Mouse (Mus musculus): ENCODE measurements around the gene Porcn. TPM values are rescaled to one million over a fixed set of nuclear protein-coding genes. Genes with fewer than 3 reads are reported as not detected.

The Porcn gene
- polyA plus RNA-seq, 1 experiment from 2014 or later = 12.5 TPM

- WGBS = 87% methylated on average over 7 of the region's 7 CpGs
- no peaks in the 10 kb centered on the region for H3K36me3 ChIP-seq (ENCODE audit: control insufficient read depth, insufficient read depth, low read length)
- no peak overlapping the region for H3K4me2 ChIP-seq (replicated peaks; ENCODE audit: low read depth)
- TF ChIP-seq EP300 (optimal IDR thresholded peaks at IDR 0.05) (no peak), CTCF (IDR thresholded peaks at IDR 0.05; ENCODE audit: low read depth) (no peak)
- no peak overlapping the region for H3K4me3 ChIP-seq (ENCODE audit: low read depth, low read length)
- H3K9ac ChIP-seq (ENCODE audit: low read length) = no peak overlapping the region
- no peak overlapping the region for H3K27ac ChIP-seq (replicated peaks)
- H3K27me3 ChIP-seq (ENCODE audit: control insufficient read depth, insufficient read depth, low read length) = no peaks in the 10 kb centered on the region
- no peak for ATAC-seq (ENCODE audit: low FRiP score, low TSS enrichment)
- no peaks in the 10 kb centered on the region for H3K9me3 ChIP-seq (ENCODE audit: control insufficient read depth, low read length)
- H3K4me1 ChIP-seq (replicated peaks; ENCODE audit: control insufficient read depth, insufficient read depth) = no peaks in the 10 kb centered on the region
- DNase-seq (ENCODE audit: low spot score) = no peak
Measured at GRCm38 (mm10) chrX:8223473-8223872, 17.1 kb upstream of the Porcn start.

- TF ChIP-seq CTCF (IDR thresholded peaks at IDR 0.05; ENCODE audit: low read depth) (no peak), EP300 (optimal IDR thresholded peaks at IDR 0.05) (no peak)
- Histone ChIP-seq H3K4me2 (replicated peaks; ENCODE audit: low read depth) (no peak overlapping the region), H3K36me3 (ENCODE audit: control insufficient read depth, insufficient read depth, low read length) (no peaks in the 10 kb centered on the region), H3K4me3 (ENCODE audit: low read depth, low read length) (no peak overlapping the region), H3K9ac (ENCODE audit: low read length) (no peak overlapping the region), H3K9me3 (ENCODE audit: control insufficient read depth, low read length) (no peaks in the 10 kb centered on the region), H3K27me3 (ENCODE audit: control insufficient read depth, insufficient read depth, low read length) (no peaks in the 10 kb centered on the region), H3K27ac (replicated peaks) (no peak overlapping the region), H3K4me1 (replicated peaks; ENCODE audit: control insufficient read depth, insufficient read depth) (no peaks in the 10 kb centered on the region)
- ATAC-seq (ENCODE audit: low FRiP score, low TSS enrichment) (no peak), DNase-seq (ENCODE audit: low spot score) (no peak)
- 41% methylated on average over 7 of the region's 7 CpGs for WGBS
Measured at GRCm38 (mm10) chrX:8222678-8223421, 16.5 kb upstream of the Porcn start.

- Histone ChIP-seq H3K4me3 (ENCODE audit: low read depth, low read length) (no peak overlapping the region), H3K4me2 (replicated peaks; ENCODE audit: low read depth) (no peak overlapping the region), H3K27ac (replicated peaks) (no peak overlapping the region), H3K36me3 (ENCODE audit: control insufficient read depth, insufficient read depth, low read length) (no peaks in the 10 kb centered on the region), H3K4me1 (replicated peaks; ENCODE audit: control insufficient read depth, insufficient read depth) (no peaks in the 10 kb centered on the region), H3K9me3 (ENCODE audit: control insufficient read depth, low read length) (no peaks in the 10 kb centered on the region), H3K9ac (ENCODE audit: low read length) (no peak overlapping the region), H3K27me3 (ENCODE audit: control insufficient read depth, insufficient read depth, low read length) (no peaks in the 10 kb centered on the region)
- WGBS = 62% methylated on average over 3 of the region's 3 CpGs
- no peak for ATAC-seq (ENCODE audit: low FRiP score, low TSS enrichment)
- DNase-seq (ENCODE audit: low spot score) = no peak
- TF ChIP-seq CTCF (IDR thresholded peaks at IDR 0.05; ENCODE audit: low read depth) (no peak), EP300 (optimal IDR thresholded peaks at IDR 0.05) (no peak)
Measured at GRCm38 (mm10) chrX:8222296-8222677, 16.0 kb upstream of the Porcn start.

GRCm38 (mm10) chrX:8219651-8220050 lies 13.3 kb upstream of the Porcn start:
- Histone ChIP-seq H3K27ac (replicated peaks) (no peak overlapping the region), H3K9ac (ENCODE audit: low read length) (no peak overlapping the region), H3K9me3 (ENCODE audit: control insufficient read depth, low read length) (no peaks in the 10 kb centered on the region), H3K4me1 (replicated peaks; ENCODE audit: control insufficient read depth, insufficient read depth) (no peaks in the 10 kb centered on the region), H3K4me2 (replicated peaks; ENCODE audit: low read depth) (no peak overlapping the region), H3K4me3 (ENCODE audit: low read depth, low read length) (no peak overlapping the region), H3K36me3 (ENCODE audit: control insufficient read depth, insufficient read depth, low read length) (no peaks in the 10 kb centered on the region), H3K27me3 (ENCODE audit: control insufficient read depth, insufficient read depth, low read length) (no peaks in the 10 kb centered on the region)
- DNase-seq (ENCODE audit: low spot score) (no peak), ATAC-seq (ENCODE audit: low FRiP score, low TSS enrichment) (no peak)
- TF ChIP-seq CTCF (IDR thresholded peaks at IDR 0.05; ENCODE audit: low read depth) (no peak), EP300 (optimal IDR thresholded peaks at IDR 0.05) (no peak)
- WGBS = 39% methylated on average over 8 of the region's 8 CpGs

GRCm38 (mm10) chrX:8218114-8218513 lies 11.8 kb upstream of the Porcn start:
- TF ChIP-seq CTCF (IDR thresholded peaks at IDR 0.05; ENCODE audit: low read depth) (no peak), EP300 (optimal IDR thresholded peaks at IDR 0.05) (no peak)
- no peak for ATAC-seq (ENCODE audit: low FRiP score, low TSS enrichment)
- Histone ChIP-seq H3K9ac (ENCODE audit: low read length) (no peak overlapping the region), H3K4me3 (ENCODE audit: low read depth, low read length) (no peak overlapping the region), H3K36me3 (ENCODE audit: control insufficient read depth, insufficient read depth, low read length) (no peaks in the 10 kb centered on the region), H3K27ac (replicated peaks) (no peak overlapping the region), H3K27me3 (ENCODE audit: control insufficient read depth, insufficient read depth, low read length) (no peaks in the 10 kb centered on the region), H3K4me2 (replicated peaks; ENCODE audit: low read depth) (no peak overlapping the region), H3K9me3 (ENCODE audit: control insufficient read depth, low read length) (no peaks in the 10 kb centered on the region), H3K4me1 (replicated peaks; ENCODE audit: control insufficient read depth, insufficient read depth) (no peaks in the 10 kb centered on the region)
- DNase-seq (ENCODE audit: low spot score) = no peak
- 62% methylated on average over 2 of the region's 2 CpGs for WGBS

- no peak overlapping the region for H3K9ac ChIP-seq (ENCODE audit: low read length)
- no peak for ATAC-seq (ENCODE audit: low FRiP score, low TSS enrichment)
- DNase-seq (ENCODE audit: low spot score) = no peak
- no peaks in the 10 kb centered on the region for H3K27me3 ChIP-seq (ENCODE audit: control insufficient read depth, insufficient read depth, low read length)
- H3K4me2 ChIP-seq (replicated peaks; ENCODE audit: low read depth) = no peak overlapping the region
- H3K36me3 ChIP-seq (ENCODE audit: control insufficient read depth, insufficient read depth, low read length) = no peaks in the 10 kb centered on the region
- no peak overlapping the region for H3K4me3 ChIP-seq (ENCODE audit: low read depth, low read length)
- TF ChIP-seq CTCF (IDR thresholded peaks at IDR 0.05; ENCODE audit: low read depth) (no peak), EP300 (optimal IDR thresholded peaks at IDR 0.05) (no peak)
- 42% methylated on average over 6 of the region's 6 CpGs for WGBS
- no peaks in the 10 kb centered on the region for H3K9me3 ChIP-seq (ENCODE audit: control insufficient read depth, low read length)
- H3K27ac ChIP-seq (replicated peaks) = no peak overlapping the region
- H3K4me1 ChIP-seq (replicated peaks; ENCODE audit: control insufficient read depth, insufficient read depth) = no peaks in the 10 kb centered on the region
Measured at GRCm38 (mm10) chrX:8217383-8217782, 11.1 kb upstream of the Porcn start.
